Mouse (Mus musculus) T-helper 2 cell (primary cell): ENCODE measurements at regions not wholly inside any gene's neighbourhood (a gene's known extent, or its start where the extent isn't known, plus 50 kb on each side); places are given as distances from the start of the nearest gene placed in this dataset.

Experiments used
- in situ Hi-C: fragments of 300-600 bp; cut with MboI, MseI; formaldehyde crosslinking; loops from one replicate; pipeline ENCODE4 v1.15.1; 2025; ENCODE audit warnings: high pct_unique_total_duplicates

DNA sequence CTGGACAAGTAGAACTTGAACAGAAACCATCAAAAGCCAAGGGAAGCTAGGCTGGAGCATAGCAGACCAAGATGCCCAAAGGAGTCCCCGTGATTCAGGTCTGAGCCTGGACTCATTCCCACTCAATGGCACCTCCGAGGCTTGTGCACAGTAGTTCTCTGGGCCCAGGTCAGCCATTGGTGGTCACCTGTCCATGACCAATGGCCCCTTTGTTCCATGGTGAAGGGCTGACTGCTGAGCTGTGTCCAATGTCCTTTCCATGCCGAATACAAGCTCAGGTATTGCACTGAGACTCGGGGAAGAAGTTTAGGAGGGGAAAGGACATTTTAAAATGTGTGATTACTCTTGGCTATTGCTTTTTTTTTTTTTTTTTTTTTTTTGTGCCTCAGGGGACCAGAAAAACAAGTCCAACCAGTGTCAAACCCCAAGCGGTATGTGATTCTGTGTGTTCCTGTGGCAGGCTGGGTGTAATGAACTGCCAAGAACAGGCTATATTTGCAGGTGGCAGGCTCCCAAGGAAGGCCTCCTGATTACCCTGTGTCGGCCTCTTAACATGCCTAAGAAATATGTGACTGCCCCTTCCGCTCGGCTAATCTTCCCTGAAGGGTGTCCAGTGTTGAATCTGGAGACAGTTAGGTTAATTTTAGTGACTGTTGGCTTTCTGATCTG, 69.4 kb downstream of the Enc1 start:
- in situ Hi-C loops = no loop called here

DNA sequence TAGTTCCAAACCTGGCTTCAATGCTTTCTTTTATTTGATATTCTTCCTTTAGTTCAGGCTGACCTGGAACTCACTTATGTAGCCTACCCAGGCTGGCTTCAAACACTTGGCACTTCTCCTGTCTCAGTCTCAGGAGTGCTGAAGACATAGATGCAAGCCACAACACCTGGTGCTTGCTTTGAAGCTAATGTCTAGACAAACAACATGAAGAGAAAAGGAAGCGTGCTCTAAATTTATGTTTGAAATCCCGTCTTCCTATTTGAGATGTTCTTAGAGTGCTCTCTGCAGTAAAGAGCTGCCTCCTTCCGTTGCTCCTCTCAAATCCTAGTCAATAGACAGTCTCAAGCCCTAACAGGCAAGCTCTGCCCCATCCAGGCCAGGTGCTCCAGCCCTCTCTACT, 68.5 kb downstream of the Enc1 start:
- in situ Hi-C loops = no loop called here

GRCm38 (mm10) chr13:97308431-97308830, 67.5 kb downstream of the Enc1 start:
- in situ Hi-C loops = no loop called here
